Mouse (Mus musculus) heart, adult 2 months (tissue): ENCODE measurements around the gene Gcm2.

Source experiments
- CTCF ChIP-seq: fragments of 200-600 bp; IDR thresholded peaks from 2 replicates; pipeline ENCODE4 v1.8.1; 2022; ENCODE audit warnings: antibody characterized with exemption, mild to moderate bottlenecking, moderate library complexity
- EP300 ChIP-seq: fragments of 200-500 bp; IDR thresholded peaks from 2 replicates; pipeline ENCODE4 v1.6.1; 2011; ENCODE audit warnings: low read depth, low read length, control low read depth; ENCODE audit not compliant: insufficient read depth

DNA sequence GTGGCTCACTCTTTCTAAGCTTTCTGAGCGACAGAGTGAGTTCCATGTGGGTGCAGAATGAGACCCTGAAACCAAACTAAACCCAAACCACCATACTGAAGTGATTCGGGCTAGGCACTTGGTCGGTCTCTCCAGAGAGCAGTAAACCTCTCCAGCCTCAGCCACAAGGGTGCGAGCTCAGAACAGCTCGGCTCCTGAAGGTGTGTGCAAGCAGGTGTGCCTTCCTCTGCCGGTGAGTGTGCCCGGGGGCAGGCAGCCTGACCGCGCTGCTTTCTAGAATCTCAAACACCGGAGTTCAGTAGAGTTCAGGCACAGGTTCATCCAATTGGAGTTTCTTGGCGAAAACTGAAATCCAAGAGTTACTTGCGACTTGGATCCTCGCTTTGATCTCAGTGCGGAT lies 3.1 kb upstream of the Gcm2 start, which contains the start of gene Sycp2l:
- TF ChIP-seq CTCF (no peak), EP300 (no peak)
